Mouse (Mus musculus) telencephalon, adult 2 months (tissue): Measurements from ENCODE around the gene Mtmr11.
"Not testable (repeated sequence)": the region's sequence is repeated elsewhere in the genome, so short reads cannot be mapped to it uniquely, and the experiment has no call there.

Source experiments
- DNase-seq: peaks from one replicate; pipeline ENCODE4 v3.0.0-alpha.2; 2011; ENCODE audit warnings: low read depth, low spot score

The Mtmr11 gene

DNA sequence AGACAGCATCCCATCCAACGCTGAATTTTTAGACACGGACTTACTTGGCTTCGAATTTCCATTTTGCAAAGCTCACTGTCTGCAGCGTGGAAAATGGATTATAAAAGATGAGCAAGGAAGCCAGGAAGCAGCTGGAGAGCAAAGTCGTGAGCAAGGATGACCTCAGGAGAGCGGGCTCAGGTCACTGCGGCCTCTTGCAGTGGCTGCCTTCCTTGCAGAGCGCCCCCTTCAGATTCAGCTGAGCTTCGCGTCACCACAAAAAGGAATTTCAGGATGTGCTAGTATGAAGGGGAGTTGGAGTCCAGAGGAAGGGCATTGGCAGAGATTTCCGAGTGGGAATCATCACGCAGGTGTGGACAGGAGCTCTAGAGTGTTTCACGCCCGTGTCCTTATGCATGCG lies 47.4 kb downstream of the Mtmr11 start:
- no peak for DNase-seq

DNA sequence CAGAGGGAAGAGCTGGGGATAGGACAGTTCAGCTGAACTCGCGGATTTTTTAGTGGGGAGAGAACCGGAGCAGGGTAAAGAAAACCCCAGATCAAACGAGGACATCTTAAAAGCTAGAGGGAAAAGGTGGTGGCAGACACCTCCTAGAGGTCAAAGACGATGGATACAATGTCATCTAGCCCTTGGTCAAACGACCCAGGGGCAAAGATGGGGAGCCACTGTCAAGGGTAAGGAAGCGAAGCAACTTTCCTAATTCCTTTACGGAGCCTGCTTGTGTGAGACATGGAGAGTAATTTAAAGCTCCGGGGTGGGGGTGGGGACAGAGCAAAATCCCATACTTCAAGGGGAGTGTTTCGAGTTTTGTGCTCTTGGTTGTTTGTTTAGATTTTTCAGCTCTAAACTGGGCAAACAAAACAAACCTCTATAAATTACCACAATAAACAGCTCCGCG lies 57.4 kb downstream of the Mtmr11 start:
- DNase-seq, result no peak

DNA sequence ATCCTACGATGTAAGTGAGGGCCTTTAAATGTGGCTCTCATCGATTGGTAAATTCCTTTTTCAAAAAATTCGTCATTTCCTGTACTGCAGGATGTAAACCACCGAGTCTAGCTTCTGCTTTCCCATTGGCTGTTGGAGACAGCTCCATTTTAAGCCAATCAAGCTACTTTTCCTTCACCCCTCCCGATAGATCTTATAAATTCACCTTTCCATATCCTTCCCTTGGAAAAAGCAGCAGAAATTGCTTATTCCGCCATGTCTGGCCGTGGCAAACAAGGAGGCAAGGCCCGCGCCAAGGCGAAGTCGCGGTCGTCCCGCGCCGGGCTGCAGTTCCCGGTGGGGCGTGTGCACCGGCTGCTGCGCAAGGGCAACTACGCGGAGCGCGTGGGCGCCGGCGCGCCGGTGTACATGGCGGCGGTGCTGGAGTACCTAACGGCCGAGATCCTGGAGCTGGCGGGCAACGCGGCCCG lies 57.9 kb downstream of the Mtmr11 start, which contains the start of the genes Bola1 and Hist2h2ab:
Bola1 (minus strand) TSS at position 49 of the 470 bp plus-strand sequence.
Hist2h2ab (plus strand) TSS at position 205 of the 470 bp plus-strand sequence.
- DNase-seq, result peak; percentile 98

DNA sequence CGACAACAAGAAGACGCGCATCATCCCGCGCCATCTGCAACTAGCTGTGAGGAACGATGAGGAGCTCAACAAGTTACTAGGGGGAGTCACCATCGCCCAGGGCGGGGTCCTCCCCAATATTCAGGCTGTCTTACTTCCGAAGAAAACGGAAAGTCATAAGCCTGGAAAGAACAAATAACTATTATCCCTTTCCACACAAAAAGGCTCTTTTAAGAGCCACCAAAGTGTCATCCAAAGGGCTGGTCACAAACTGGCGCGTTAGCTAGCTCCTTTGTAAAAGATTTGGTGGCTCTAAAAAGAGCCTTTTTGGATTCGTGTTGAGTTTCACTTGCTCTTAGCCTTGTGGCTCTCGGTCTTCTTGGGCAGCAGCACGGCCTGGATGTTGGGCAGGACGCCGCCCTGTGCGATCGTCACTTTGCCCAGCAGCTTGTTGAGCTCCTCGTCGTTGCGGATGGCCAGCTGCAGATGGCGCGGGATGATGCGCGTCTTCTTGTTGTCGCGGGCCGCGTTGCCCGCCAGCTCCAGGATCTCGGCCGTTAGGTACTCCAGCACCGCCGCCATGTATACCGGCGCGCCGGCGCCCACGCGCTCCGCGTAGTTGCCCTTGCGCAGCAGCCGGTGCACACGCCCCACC lies 58.4 kb downstream of the Mtmr11 start:
- not testable (repeated sequence) for DNase-seq

DNA sequence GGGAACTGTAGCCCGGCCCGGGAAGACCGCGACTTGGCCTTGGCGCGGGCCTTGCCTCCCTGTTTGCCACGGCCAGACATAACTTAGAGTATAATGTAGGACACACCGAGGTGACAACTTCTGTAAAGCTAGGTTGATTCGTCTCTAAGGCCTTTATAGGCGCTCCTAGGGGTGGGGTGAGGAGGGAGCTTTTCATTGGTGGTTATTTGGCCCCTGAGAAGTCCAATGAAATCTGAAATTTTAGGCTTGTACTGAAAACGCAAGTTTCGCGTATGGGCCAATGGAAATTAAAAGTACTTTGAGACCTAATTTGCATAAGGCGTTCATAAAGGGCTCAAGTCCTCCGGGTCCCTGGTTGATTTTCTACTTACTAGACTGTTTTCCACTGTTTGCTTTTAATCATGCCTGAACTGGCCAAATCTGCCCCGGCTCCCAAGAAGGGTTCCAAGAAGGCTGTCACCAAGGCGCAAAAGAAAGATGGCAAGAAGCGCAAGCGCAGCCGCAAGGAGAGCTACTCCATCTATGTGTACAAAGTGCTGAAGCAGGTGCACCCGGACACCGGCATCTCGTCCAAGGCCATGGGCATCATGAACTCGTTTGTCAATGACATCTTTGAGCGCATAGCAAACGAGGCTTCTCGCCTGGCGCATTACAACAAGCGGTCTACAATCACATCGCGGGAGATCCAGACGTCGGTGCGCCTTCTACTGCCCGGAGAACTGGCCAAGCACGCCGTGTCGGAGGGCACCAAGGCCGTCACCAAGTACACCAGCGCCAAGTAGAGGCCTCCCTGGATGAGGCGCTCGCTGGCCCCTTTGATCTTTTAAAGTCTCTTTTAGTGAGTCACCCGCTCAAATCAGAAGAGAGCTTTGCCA lies 59.2 kb downstream of the Mtmr11 start, which contains the start of the genes Hist2h2ac and Hist2h2be:
Hist2h2ac (minus strand) TSS at position 116 of the 875 bp plus-strand sequence.
Hist2h2be (plus strand) TSS at position 355 of the 875 bp plus-strand sequence.
- DNase-seq, result peak; percentile 97
